Mouse (Mus musculus): ENCODE results near the gene Foxn1.

DNA sequence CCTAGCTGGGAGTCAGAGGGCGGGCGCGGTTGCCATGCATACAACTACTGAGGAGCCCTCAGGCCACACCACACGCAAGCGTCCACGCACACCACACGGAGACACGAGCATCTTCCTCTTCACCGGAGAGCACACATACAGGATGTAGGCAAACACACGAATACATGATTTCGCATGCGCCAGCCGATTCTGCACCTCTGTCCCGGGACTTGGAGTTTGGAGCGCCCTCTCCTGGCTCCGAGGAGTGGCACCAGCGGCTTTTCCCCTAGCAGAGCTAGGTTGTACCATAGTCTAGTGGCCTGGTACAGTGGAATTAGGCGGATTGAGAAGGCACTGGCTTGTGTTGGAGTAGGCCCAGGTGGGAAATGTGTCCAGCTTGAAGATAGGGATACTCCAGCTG, 11.0 kb upstream of the Foxn1 start:
- TF ChIP-seq ZC3H11A (IDR thresholded peaks at IDR 0.05; ENCODE audit: borderline replicate concordance, low read depth, low read length) (no peak; the same call in 1 of the 2 replicates), MAFK (IDR thresholded peaks at IDR 0.05; ENCODE audit: insufficient read depth, low read depth, low read length) (no peak), ZNF384 (IDR thresholded peaks at IDR 0.05; ENCODE audit: low read depth, low read length) (no peak)

All from ES-E14 (cell line).